Mouse (Mus musculus) small intestine, adult 2 months (tissue): Measurements from ENCODE around the gene Aftph.

Source experiments
- CTCF ChIP-seq: fragments of 200-500 bp; IDR thresholded peaks from 2 replicates; pipeline ENCODE4 v1.5.1; 2012; ENCODE audit warnings: low read depth, mild to moderate bottlenecking, control low read depth, inconsistent platforms, low read length, moderate library complexity, mixed read lengths; ENCODE audit not compliant: insufficient replicate concordance, insufficient read length; ENCODE audit errors: extremely low read depth
- POLR2A ChIP-seq: fragments of 200-500 bp; IDR thresholded peaks from 2 replicates; pipeline ENCODE4 v1.6.1; 2012; ENCODE audit warnings: low read depth, mild to moderate bottlenecking, control low read depth, inconsistent platforms, low read length, moderate library complexity

- TF ChIP-seq POLR2A: no peak
- no peak for TF ChIP-seq CTCF
Observed at GRCm38 (mm10) chr11:20663580-20664198, 77.7 kb downstream of the Aftph start.
